Mouse (Mus musculus): Measurements from ENCODE around the gene Zfp580. TPM values are rescaled to one million over a fixed set of nuclear protein-coding genes. Genes with fewer than 3 reads are reported as not detected.
"Not testable (repeated sequence)": the region's sequence is repeated elsewhere in the genome, so short reads cannot be mapped to it uniquely, and the experiment has no call there.

Gene Zfp580
- polyA plus RNA-seq, 1 experiment from 2014 or later, result 54.0 TPM

- no peak overlapping the region for H3K4me2 ChIP-seq (ENCODE audit: low read length)
- no peak for ATAC-seq (replicated peaks; ENCODE audit: low FRiP score, low read depth)
Observed at GRCm38 (mm10) chr7:5064886-5065285, 13.5 kb downstream of the Zfp580 start.

DNA sequence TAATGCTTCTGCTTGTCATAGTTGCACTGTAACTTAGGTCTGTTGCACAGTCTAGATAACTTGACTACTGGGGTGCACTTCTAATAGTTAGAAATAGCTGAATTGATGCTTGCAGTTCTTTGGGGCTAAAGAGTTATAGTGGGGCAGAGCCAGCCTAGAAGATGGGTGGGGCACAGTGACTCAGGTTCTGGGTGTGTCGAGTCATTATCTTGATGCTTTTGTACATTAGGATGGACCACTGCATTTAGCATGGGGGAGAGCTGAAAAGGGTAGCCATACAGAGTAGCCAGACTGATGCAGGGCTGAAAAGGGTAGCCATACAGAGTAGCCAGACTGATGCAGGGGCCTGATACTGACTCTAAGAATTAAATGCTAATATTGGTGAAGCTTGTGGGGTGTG lies 22.2 kb downstream of the Zfp580 start:
- no peaks in the 10 kb centered on the region for H3K27me3 ChIP-seq (ENCODE audit: insufficient read depth, low read length)
- TF ChIP-seq CTCF (IDR thresholded peaks at IDR 0.05; ENCODE audit: low read depth), result no peak
- no peak overlapping the region for H3K9ac ChIP-seq (ENCODE audit: low read depth, low read length)
- no peak for ATAC-seq (replicated peaks; ENCODE audit: low FRiP score, low read depth)
- H3K4me1 ChIP-seq (replicated peaks; ENCODE audit: insufficient read depth, low read length), result no peaks in the 10 kb centered on the region
- 70% methylated on average over 1 of the region's 1 CpGs for WGBS
- no peak overlapping the region for H3K27ac ChIP-seq
- peaks cover 80% of the 10 kb centered on the region for H3K36me3 ChIP-seq (ENCODE audit: insufficient read depth, low read length)
- no peaks in the 10 kb centered on the region for H3K9me3 ChIP-seq (replicated peaks; ENCODE audit: low read length)
- no peak overlapping the region for H3K4me3 ChIP-seq (replicated peaks; ENCODE audit: low read depth, low read length)
- H3K4me2 ChIP-seq (ENCODE audit: low read length), result no peak overlapping the region
- no peak for DNase-seq (ENCODE audit: low spot score)

More at GRCm38 (mm10) chr7:5064886-5065285, 13.5 kb downstream of the Zfp580 start:
- Histone ChIP-seq H3K4me3 (replicated peaks; ENCODE audit: low read depth, low read length) (no peak overlapping the region), H3K9me3 (replicated peaks; ENCODE audit: low read length) (no peaks in the 10 kb centered on the region), H3K27ac (no peak overlapping the region), H3K4me1 (replicated peaks; ENCODE audit: insufficient read depth, low read length) (peaks cover 6% of the 10 kb centered on the region; the same call in 1 of the 2 replicates), H3K36me3 (ENCODE audit: insufficient read depth, low read length) (peaks cover 30% of the 10 kb centered on the region), H3K9ac (ENCODE audit: low read depth, low read length) (no peak overlapping the region), H3K27me3 (ENCODE audit: insufficient read depth, low read length) (no peaks in the 10 kb centered on the region)
- no peak for DNase-seq (ENCODE audit: low spot score)
- TF ChIP-seq CTCF (IDR thresholded peaks at IDR 0.05; ENCODE audit: low read depth), result no peak
- 93% methylated on average over 6 of the region's 6 CpGs for WGBS

DNA sequence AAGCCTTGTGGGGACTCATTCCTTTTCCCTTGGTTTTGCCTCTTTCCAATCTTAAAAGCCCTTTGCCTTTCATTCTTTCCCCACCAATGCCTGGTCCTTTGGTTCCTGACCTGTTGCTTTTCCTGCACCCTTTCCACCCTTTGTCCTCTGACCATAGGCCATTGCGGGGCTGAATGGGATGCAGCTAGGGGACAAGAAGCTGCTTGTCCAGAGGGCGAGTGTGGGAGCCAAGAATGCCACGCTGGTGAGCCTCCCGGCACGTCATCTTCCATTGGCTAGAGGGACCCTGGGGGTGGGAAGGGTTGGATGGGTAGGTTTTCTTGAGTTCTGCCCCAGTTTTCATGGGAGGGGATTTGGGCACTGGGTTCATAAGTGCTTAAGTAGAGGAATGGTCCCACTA lies 23.6 kb downstream of the Zfp580 start:
- no peak overlapping the region for H3K4me3 ChIP-seq (replicated peaks; ENCODE audit: low read depth, low read length)
- no peaks in the 10 kb centered on the region for H3K9me3 ChIP-seq (replicated peaks; ENCODE audit: low read length)
- H3K4me1 ChIP-seq (replicated peaks; ENCODE audit: insufficient read depth, low read length), result no peaks in the 10 kb centered on the region
- no peak overlapping the region for H3K27ac ChIP-seq
- 91% methylated on average over 5 of the region's 5 CpGs for WGBS
- no peak for ATAC-seq (replicated peaks; ENCODE audit: low FRiP score, low read depth)
- no peak overlapping the region for H3K9ac ChIP-seq (ENCODE audit: low read depth, low read length)
- TF ChIP-seq CTCF (IDR thresholded peaks at IDR 0.05; ENCODE audit: low read depth), result no peak
- H3K36me3 ChIP-seq (ENCODE audit: insufficient read depth, low read length), result peaks cover 68% of the 10 kb centered on the region
- no peak overlapping the region for H3K4me2 ChIP-seq (ENCODE audit: low read length)
- no peaks in the 10 kb centered on the region for H3K27me3 ChIP-seq (ENCODE audit: insufficient read depth, low read length)
- no peak for DNase-seq (ENCODE audit: low spot score)

- Histone ChIP-seq H3K27me3 (ENCODE audit: insufficient read depth, low read length) (no peaks in the 10 kb centered on the region), H3K4me3 (replicated peaks; ENCODE audit: low read depth, low read length) (no peak overlapping the region), H3K9me3 (replicated peaks; ENCODE audit: low read length) (no peaks in the 10 kb centered on the region), H3K27ac (no peak overlapping the region), H3K4me2 (ENCODE audit: low read length) (no peak overlapping the region), H3K9ac (ENCODE audit: low read depth, low read length) (no peak overlapping the region), H3K4me1 (replicated peaks; ENCODE audit: insufficient read depth, low read length) (no peaks in the 10 kb centered on the region), H3K36me3 (ENCODE audit: insufficient read depth, low read length) (peaks cover 50% of the 10 kb centered on the region)
- no peak for DNase-seq (ENCODE audit: low spot score)
- no peak for ATAC-seq (replicated peaks; ENCODE audit: low FRiP score, low read depth)
- WGBS, result 82% methylated on average over 2 of the region's 2 CpGs
- TF ChIP-seq CTCF (IDR thresholded peaks at IDR 0.05; ENCODE audit: low read depth), result no peak
Observed at GRCm38 (mm10) chr7:5076931-5077330, 25.6 kb downstream of the Zfp580 start.

DNA sequence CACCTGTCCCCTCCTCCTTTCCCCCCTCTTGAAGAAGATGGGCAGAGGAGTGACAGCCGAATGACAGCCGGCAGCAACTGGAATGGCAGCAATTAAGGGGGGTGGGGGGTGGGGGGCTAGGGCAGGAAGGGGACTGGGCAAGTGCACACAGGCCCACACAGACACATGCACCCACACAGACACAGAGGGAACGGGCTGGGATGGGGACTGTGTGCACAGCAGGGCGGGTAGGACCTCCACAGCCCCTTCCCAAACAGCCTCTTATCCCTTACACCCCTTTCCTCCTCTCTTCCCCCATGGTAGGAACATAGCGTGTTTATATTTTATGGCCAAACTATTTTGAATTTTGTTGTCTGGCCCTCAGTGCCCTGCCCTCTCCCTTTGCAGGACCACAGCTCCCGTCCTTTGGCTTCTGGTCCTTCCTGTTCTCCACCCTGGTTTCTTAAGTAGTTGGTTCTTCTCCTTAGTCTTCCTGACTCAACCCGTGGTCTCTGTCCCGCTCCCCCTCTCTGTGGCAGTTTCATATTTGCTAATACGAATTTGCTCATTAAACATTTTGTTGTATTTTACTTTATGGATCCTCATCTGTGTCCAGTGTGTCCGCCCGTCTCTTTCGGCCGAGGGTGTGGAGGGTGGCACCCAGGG lies 28.1 kb downstream of the Zfp580 start:
- peak overlapping the region; percentile 97 for H3K9ac ChIP-seq (ENCODE audit: low read depth, low read length)
- peak overlapping the region; percentile 61 for H3K4me2 ChIP-seq (ENCODE audit: low read length)
- not testable (repeated sequence) for H3K9me3 ChIP-seq (replicated peaks; ENCODE audit: low read length); DNase-seq (ENCODE audit: low spot score); H3K27me3 ChIP-seq (ENCODE audit: insufficient read depth, low read length); H3K4me1 ChIP-seq (replicated peaks; ENCODE audit: insufficient read depth, low read length); ATAC-seq (replicated peaks; ENCODE audit: low FRiP score, low read depth)
- H3K4me3 ChIP-seq (replicated peaks; ENCODE audit: low read depth, low read length), result peak overlapping the region; percentile 99
- peak overlapping the region; percentile 96 for H3K27ac ChIP-seq
- H3K36me3 ChIP-seq (ENCODE audit: insufficient read depth, low read length), result peaks cover 38% of the 10 kb centered on the region
- WGBS, result 39% methylated on average over 9 of the region's 13 CpGs

DNA sequence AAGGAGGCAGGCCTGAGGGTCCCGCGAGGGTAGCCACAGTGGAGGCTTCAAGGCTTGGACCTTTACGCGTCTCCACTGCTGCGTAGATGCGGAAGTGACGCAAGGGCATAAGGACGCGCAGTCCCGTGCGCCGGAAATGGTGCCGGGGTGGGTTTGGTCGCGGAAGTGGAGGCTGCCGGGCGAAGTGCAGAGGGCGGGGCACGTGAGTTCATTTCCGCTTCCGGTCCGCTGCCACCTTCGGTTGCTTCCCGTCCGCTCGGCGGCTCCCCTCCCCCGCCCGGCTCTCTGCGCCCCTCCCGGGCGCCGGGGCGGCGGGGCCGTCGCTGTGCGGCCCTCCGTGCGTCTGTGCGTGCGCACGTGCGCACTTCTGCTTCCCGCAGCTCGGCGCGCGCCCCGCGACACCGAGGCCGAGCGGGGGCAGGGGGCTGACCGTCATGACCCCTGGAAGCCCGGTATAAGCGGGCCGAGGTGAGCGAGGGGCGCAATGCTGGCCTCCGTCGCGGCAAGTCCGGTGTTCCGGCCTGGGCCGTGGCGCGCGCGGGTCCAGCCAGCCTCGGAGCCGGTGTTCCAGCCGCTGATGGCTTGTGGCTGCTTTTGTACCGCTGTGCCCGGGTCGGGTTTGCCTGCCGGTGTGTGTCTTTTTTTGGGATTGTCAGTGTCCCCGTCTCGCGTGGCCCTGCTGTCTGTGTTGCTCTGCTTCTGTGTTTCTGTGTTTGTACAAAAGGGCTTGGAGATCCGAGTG lies 28.8 kb downstream of the Zfp580 start, which contains the start of gene Epn1:
Epn1 (plus strand) TSS at position 226 of the 742 bp plus-strand sequence.
- peak within 1 kb of the TSS; percentile 96 for H3K27ac ChIP-seq
- WGBS, result under 1% methylated on average over 80 of the region's 81 CpGs
- H3K4me2 ChIP-seq (ENCODE audit: low read length), result peak within 1 kb of the TSS; percentile 61
- no peak for TF ChIP-seq CTCF (IDR thresholded peaks at IDR 0.05; ENCODE audit: low read depth)
- H3K27me3 ChIP-seq (ENCODE audit: insufficient read depth, low read length), result no peaks in the 10 kb centered on the region
- peak within 1 kb of the TSS; percentile 97 for H3K9ac ChIP-seq (ENCODE audit: low read depth, low read length)
- peaks cover 41% of the 10 kb centered on the region for H3K36me3 ChIP-seq (ENCODE audit: insufficient read depth, low read length)
- H3K4me3 ChIP-seq (replicated peaks; ENCODE audit: low read depth, low read length), result peak within 1 kb of the TSS; percentile 99
- ATAC-seq (replicated peaks; ENCODE audit: low FRiP score, low read depth) (peak; percentile 97), DNase-seq (ENCODE audit: low spot score) (peak; percentile 98)
- H3K9me3 ChIP-seq (replicated peaks; ENCODE audit: low read length), result no peaks in the 10 kb centered on the region
- H3K4me1 ChIP-seq (replicated peaks; ENCODE audit: insufficient read depth, low read length), result no peaks in the 10 kb centered on the region; the same call in 1 of the 2 replicates

Data from kidney, postnatal 0 days (tissue).